Mouse (Mus musculus) monocyte, adult 5-6 weeks (primary cell): ENCODE measurements around the gene Akr7a5. TPM values are rescaled to one million over a fixed set of nuclear protein-coding genes. Genes with fewer than 3 reads are reported as not detected.

Experiments
- ATAC-seq: fragments of 153-309, 156-312 bp; replicated peaks from 2 replicates; pipeline ENCODE4 v1.8.0; 2017; ENCODE audit warnings: mild to moderate bottlenecking; ENCODE audit not compliant: low TSS enrichment, insufficient number of reproducible peaks, severe bottlenecking, poor library complexity, low FRiP score
- total RNA-seq: library from RNA; stranded (forward); fragments of 200-1000, 200-491, 200-594 nt; gene quantifications from 3 replicates; pipeline ENCODE4 v1.2.3, GENCODE M21; 2017

Akr7a5 gene
- total RNA-seq: 3.6 to 7.3 TPM (median 4.8 TPM) in 3 replicates

- peak; percentile 48 for ATAC-seq
Measured at GRCm38 (mm10) chr4:139310171-139310898, at the start of gene Akr7a5, which contains the start of gene Pqlc2. TSS of gene Akr7a5 (plus strand) at chr4:139310744. TSS of gene Pqlc2 (minus strand) at chr4:139310708.

GRCm38 (mm10) chr4:139262981-139263380 lies 47.6 kb upstream of the Akr7a5 start:
- ATAC-seq: no peak

GRCm38 (mm10) chr4:139265783-139266499 lies 44.6 kb upstream of the Akr7a5 start:
- ATAC-seq: no peak

GRCm38 (mm10) chr4:139266500-139266865 lies 44.1 kb upstream of the Akr7a5 start:
- no peak for ATAC-seq

- no peak for ATAC-seq
Measured at GRCm38 (mm10) chr4:139267335-139267734, 43.2 kb upstream of the Akr7a5 start.

GRCm38 (mm10) chr4:139268242-139268641 lies 42.3 kb upstream of the Akr7a5 start:
- no peak for ATAC-seq

- no peak for ATAC-seq
Measured at GRCm38 (mm10) chr4:139270168-139270567, 40.4 kb upstream of the Akr7a5 start.

DNA sequence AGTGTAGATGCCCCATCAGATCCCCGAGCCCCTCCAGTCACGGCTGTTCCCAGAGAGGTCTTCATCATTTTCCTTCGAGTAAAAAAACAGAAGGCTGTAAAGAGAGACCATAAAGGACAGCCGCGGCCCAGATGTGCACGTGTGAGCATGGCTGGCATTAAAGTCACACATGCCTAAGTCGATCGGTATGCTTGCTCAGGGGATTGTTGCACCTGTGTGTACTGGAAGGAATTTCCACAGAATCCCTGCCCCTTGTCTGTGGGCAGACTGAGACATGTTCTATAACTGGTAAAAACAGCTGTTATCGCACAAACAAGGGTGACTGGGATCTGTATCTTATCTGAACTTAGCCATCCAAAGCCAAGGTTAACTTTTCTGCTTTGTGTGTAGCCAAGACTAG lies 39.0 kb upstream of the Akr7a5 start:
- no peak for ATAC-seq

DNA sequence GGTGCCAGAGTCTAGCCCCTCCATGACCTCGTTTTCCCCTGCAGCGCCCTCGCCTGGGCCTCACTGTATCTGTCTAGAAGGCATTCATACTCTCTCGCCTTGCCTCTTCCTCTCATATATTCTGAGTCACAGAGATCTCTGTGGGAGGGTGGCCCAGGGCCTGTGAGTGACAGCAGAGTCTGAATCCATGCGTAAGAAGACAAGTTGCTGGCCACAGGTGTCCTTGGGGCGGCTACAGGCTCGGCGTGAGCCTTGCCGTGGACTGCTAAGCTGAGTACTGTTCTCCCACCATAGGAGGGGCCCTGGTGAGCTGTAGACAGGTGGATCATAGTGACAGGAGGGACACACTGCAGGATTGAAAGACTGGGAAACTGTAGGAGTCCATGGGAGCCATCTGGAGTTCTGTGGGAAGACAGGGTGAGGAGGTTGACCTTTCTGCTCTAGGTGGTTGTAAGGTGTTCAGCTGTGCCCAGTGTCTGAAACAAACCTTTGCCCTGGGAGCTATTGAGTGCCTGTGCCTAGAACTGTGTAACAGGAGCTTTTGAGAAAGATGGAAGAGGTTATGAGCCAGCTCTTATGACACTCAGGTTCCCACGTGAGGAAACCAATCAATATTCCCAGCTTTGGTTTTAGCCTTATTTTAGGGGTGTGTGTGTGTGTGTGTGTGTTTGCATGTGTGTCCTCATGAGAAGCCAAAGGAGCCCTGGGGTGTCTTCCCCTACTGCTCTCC lies 37.4 kb upstream of the Akr7a5 start:
- ATAC-seq: no peak

DNA sequence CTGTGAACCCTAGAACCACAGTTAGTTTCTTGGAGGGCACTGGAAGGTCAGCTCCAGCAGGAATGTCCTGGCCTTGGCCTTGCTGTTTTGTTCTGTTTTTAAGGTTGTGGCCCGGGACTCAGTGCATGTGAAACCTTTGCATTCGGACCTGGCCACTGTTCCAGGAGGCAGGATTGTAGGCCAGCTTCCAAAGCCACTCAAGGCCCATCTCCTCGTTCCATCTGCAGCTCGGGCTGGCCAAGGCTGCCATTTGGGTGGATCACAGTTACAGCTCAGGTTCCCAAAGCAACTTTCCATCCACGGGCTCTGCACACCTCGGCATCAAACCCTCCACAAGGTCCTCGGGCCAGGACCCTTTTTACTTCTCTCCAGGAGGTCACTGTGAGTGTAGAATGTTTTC lies 36.0 kb upstream of the Akr7a5 start:
- no peak for ATAC-seq

DNA sequence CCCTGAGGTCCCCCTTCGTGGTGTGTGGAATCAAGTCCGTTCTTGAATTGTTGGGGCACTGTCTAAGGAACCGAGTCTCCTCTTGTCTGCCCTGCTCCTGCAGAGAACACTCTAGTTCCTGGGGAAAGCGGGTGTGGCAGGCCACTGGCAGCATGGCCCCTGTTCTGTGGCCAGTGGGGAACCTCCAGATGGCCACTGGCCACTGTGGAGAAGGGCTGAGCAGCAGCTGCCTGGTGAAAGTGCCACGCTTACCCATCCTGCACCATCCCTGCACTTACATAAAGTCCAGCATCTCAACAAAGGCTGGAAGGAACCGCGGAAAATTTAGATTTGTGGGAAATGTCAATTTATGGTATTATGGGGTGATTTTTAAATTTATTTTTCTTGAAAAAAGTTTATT lies 34.1 kb upstream of the Akr7a5 start:
- no peak for ATAC-seq

DNA sequence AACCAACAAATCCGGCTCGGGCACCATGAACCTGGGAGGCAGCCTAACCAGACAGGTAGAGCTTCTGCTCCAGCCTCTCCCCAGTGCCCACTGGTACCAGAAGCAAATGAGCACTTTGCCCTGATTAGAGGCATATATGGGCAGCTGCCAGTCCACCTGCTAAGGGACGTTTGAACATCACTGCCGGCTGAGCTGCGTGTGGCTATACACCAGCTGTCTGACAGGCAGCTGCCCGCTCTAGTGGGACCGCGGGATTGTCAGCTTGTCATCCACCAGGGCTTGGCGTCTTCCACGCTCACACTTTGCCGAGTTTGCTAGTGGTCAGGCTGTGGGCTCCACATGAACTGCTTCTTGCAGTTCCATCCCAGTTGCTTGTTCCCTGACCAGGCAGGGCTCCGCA lies 30.0 kb upstream of the Akr7a5 start:
- no peak for ATAC-seq

- ATAC-seq: no peak
Measured at GRCm38 (mm10) chr4:139281791-139282345, 28.7 kb upstream of the Akr7a5 start.

DNA sequence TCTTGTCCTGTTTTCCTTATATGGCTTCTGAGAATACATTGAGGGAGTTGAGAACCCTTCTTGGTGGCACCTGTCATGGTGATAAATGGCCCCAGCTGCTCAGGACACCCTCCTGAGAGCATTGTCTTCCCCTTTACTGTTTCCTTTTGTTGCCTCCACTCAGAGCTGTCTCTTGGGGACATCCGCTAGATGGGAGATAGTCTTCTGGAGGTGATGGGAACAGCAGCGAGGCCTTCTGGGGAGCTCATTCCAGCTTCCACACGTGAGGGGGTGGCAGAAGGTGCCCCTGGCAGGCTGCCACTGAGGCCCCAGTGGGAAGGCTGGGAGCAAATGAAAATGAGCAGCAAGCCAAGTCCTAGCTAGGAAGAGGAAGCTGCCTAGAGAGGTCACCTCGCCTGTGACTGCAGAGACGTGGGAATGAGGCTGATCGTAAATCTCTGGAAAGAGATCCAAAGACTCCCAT lies 27.6 kb upstream of the Akr7a5 start:
- no peak for ATAC-seq

DNA sequence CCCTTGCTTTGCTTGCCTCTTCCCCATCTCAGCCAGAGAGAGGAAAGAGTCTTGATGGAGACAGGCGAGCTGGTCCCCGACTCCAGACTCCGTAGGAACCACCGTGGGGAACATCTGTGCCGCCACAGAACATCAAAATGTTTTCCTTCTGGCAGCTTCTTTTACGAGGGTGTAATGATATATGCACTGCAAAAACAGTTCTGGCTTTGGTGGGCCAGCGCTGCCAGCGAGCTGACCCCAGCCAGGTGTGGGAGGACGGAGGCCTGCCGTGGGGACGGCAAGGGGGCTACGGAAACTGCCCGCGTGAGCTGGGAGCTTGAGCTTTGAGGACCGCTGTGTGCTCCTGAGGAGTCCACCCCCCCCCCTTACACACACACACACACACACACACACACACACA lies 25.7 kb upstream of the Akr7a5 start:
- no peak for ATAC-seq

DNA sequence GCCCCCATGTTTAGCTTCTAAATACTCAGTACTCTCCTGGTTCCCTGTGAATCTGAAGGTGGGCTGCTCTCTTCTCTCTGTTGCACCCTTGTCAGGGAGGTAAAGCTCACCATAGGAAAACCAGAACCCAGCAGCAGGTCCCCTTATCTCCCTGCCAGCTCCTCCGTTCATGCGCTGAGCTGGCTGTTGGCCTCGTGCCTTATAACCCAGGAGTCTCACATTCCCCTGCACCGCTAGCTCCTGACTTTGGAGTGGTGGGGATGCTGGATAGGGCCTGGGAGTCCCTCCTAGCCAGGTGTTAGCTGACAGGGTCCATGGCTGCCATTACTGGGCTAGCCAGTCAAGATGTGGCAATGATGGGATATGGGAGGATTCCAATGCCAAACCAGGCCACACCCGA lies 24.3 kb upstream of the Akr7a5 start:
- ATAC-seq: no peak

GRCm38 (mm10) chr4:139287122-139287863 lies 23.3 kb upstream of the Akr7a5 start:
- peak; percentile 56 for ATAC-seq

- peak; percentile 26; the same call in 1 of the 2 replicates for ATAC-seq
Measured at GRCm38 (mm10) chr4:139289017-139289416, 21.5 kb upstream of the Akr7a5 start.

GRCm38 (mm10) chr4:139291099-139291498 lies 19.4 kb upstream of the Akr7a5 start:
- no peak for ATAC-seq
